Mouse (Mus musculus): ENCODE results near the gene Pfn1. TPM values are rescaled to one million over a fixed set of nuclear protein-coding genes. Genes with fewer than 3 reads are reported as not detected.

Gene Pfn1
- polyA plus RNA-seq, 1 experiment, result 2,636 TPM

DNA sequence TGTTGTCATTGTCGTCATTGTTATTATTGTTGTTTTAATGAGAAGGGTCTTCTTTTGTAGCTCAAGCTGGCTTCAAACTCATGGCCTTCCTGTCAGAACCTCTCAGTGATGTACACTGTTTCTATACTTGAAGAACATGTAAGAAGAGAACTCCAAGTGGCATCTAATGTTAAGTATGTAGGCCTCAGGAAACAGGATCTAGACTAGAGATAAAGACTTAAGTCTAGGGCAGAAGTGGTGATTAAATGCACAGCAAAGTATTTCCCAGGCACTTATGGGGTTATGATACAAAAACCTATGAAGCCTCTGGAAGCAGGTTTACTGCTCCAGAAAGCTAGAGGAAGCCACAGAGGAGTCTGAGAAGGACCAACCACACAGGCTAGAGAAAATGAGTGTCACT, 16.2 kb downstream of the Pfn1 start:
- TF ChIP-seq USF1 (IDR thresholded peaks at IDR 0.05; ENCODE audit: low read depth) (no peak), POLR2A (IDR thresholded peaks at IDR 0.05; ENCODE audit: insufficient read length, low read depth) (no peak), E2F4 (IDR thresholded peaks at IDR 0.05; ENCODE audit: insufficient read depth) (no peak), TCF12 (IDR thresholded peaks at IDR 0.05; ENCODE audit: insufficient read depth, poor library complexity, severe bottlenecking) (no peak), POLR2AphosphoS2 (IDR thresholded peaks at IDR 0.05; ENCODE audit: insufficient read length, low read depth) (no peak), SRF (IDR thresholded peaks at IDR 0.05; ENCODE audit: control insufficient read depth, insufficient read length, low read depth) (no peak), MYOG (IDR thresholded peaks at IDR 0.05; ENCODE audit: control insufficient read depth in 1 of 3, insufficient read depth in 1 of 3, insufficient read length in 2 of 3, low read depth in 2 of 3) (no peak), MAX (IDR thresholded peaks at IDR 0.05; ENCODE audit: low read depth) (no peak), MYOD1 (IDR thresholded peaks at IDR 0.05; ENCODE audit: control insufficient read depth in 1 of 3, insufficient read length in 2 of 3, low read depth in 2 of 3) (no peak)
- Histone ChIP-seq H3K4me3 (no peak overlapping the region), H3K36me3 (ENCODE audit: control insufficient read depth, insufficient read depth) (no peaks in the 10 kb centered on the region), H3ac (ENCODE audit: control insufficient read depth, insufficient read length) (no peak overlapping the region), H3K27me3 (ENCODE audit: control insufficient read depth, insufficient read depth, insufficient read length) (no peaks in the 10 kb centered on the region), H3K4me2 (ENCODE audit: low read depth) (no peak overlapping the region), H3K79me2 (ENCODE audit: control insufficient read depth, insufficient read depth) (no peaks in the 10 kb centered on the region)

DNA sequence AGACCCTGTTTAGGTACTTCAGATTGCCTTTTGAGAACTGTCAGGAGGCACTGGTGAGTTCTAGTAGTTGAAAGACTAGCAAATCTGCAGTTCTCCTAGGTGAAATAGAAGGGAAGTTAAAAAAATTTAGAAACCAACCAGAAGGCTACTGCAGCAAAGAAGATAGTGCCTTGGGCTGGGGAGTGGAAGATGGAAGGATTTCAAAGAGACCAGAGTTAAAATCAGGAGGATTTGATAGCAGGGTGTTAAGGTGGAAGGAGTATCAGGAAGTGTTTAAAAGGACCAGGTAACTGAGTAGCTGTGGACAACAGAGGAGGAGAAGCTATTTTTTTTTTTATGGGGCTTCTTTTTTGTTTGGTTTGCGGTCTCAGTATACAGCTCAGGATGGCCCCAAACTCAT, 16.7 kb downstream of the Pfn1 start:
- H3K36me3 ChIP-seq (ENCODE audit: control insufficient read depth, insufficient read depth), result no peaks in the 10 kb centered on the region
- H3ac ChIP-seq (ENCODE audit: control insufficient read depth, insufficient read length), result no peak overlapping the region
- no peak overlapping the region for H3K4me2 ChIP-seq (ENCODE audit: low read depth)
- H3K79me2 ChIP-seq (ENCODE audit: control insufficient read depth, insufficient read depth), result no peaks in the 10 kb centered on the region
- no peak for TF ChIP-seq POLR2A (IDR thresholded peaks at IDR 0.05; ENCODE audit: insufficient read length, low read depth)
- TF ChIP-seq POLR2AphosphoS2 (IDR thresholded peaks at IDR 0.05; ENCODE audit: insufficient read length, low read depth), result no peak
- TF ChIP-seq REST (IDR thresholded peaks at IDR 0.05; ENCODE audit: insufficient read depth, insufficient read length), result no peak
- TF ChIP-seq USF1 (IDR thresholded peaks at IDR 0.05; ENCODE audit: low read depth), result no peak
- TF ChIP-seq MYOG (IDR thresholded peaks at IDR 0.05; ENCODE audit: control insufficient read depth in 1 of 3, insufficient read depth in 1 of 3, insufficient read length in 2 of 3, low read depth in 2 of 3), result no peak
- TF ChIP-seq TCF3 (IDR thresholded peaks at IDR 0.05; ENCODE audit: insufficient read length, low read depth), result no peak
- TF ChIP-seq E2F4 (IDR thresholded peaks at IDR 0.05; ENCODE audit: insufficient read depth), result no peak
- TF ChIP-seq SRF (IDR thresholded peaks at IDR 0.05; ENCODE audit: control insufficient read depth, insufficient read length, low read depth), result no peak
- TF ChIP-seq MAX (IDR thresholded peaks at IDR 0.05; ENCODE audit: low read depth), result no peak
- TF ChIP-seq TCF12 (IDR thresholded peaks at IDR 0.05; ENCODE audit: insufficient read depth, poor library complexity, severe bottlenecking), result no peak
- no peaks in the 10 kb centered on the region for H3K27me3 ChIP-seq (ENCODE audit: control insufficient read depth, insufficient read depth, insufficient read length)
- no peak overlapping the region for H3K4me3 ChIP-seq

DNA sequence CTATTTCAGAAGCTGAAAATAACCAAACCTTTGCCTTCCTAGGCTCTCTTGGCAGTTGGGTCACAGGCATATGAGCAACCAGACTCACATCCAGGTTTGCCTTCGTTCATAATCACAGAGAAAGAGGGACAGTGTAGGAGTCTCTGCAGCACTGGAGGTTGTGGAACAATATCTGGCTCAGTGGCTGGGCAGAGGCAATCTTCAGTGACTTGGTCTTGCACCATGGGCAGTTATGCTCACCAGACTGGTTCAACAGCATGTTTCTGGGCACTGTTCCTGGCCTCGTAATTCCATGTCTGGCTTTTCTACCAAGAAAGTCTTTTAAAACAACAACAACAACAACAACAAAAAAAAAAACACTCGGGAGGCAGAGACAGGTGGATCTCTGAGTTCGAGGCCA, 18.8 kb downstream of the Pfn1 start:
- no peak overlapping the region for H3K4me3 ChIP-seq
- H3K27me3 ChIP-seq (ENCODE audit: control insufficient read depth, insufficient read depth, insufficient read length), result no peaks in the 10 kb centered on the region
- H3K79me2 ChIP-seq (ENCODE audit: control insufficient read depth, insufficient read depth), result no peaks in the 10 kb centered on the region
- H3K36me3 ChIP-seq (ENCODE audit: control insufficient read depth, insufficient read depth), result no peaks in the 10 kb centered on the region
- no peak overlapping the region for H3ac ChIP-seq (ENCODE audit: control insufficient read depth, insufficient read length)
- no peak for TF ChIP-seq MAX (IDR thresholded peaks at IDR 0.05; ENCODE audit: low read depth)
- no peak for TF ChIP-seq POLR2A (IDR thresholded peaks at IDR 0.05; ENCODE audit: insufficient read length, low read depth)
- TF ChIP-seq CEBPB (IDR thresholded peaks at IDR 0.05; ENCODE audit: insufficient read depth, poor library complexity, severe bottlenecking), result no peak
- no peak for TF ChIP-seq SRF (IDR thresholded peaks at IDR 0.05; ENCODE audit: control insufficient read depth, insufficient read length, low read depth)
- TF ChIP-seq E2F4 (IDR thresholded peaks at IDR 0.05; ENCODE audit: insufficient read depth), result no peak
- TF ChIP-seq MYOD1 (IDR thresholded peaks at IDR 0.05; ENCODE audit: control insufficient read depth in 1 of 3, insufficient read length in 2 of 3, low read depth in 2 of 3), result no peak
- TF ChIP-seq USF1 (IDR thresholded peaks at IDR 0.05; ENCODE audit: low read depth), result no peak
- no peak for TF ChIP-seq TCF3 (IDR thresholded peaks at IDR 0.05; ENCODE audit: insufficient read length, low read depth)
- TF ChIP-seq REST (IDR thresholded peaks at IDR 0.05; ENCODE audit: insufficient read depth, insufficient read length), result no peak
- TF ChIP-seq POLR2AphosphoS2 (IDR thresholded peaks at IDR 0.05; ENCODE audit: insufficient read length, low read depth), result no peak
- TF ChIP-seq MYOG (IDR thresholded peaks at IDR 0.05; ENCODE audit: control insufficient read depth in 1 of 3, insufficient read depth in 1 of 3, insufficient read length in 2 of 3, low read depth in 2 of 3), result no peak
- TF ChIP-seq TCF12 (IDR thresholded peaks at IDR 0.05; ENCODE audit: insufficient read depth, poor library complexity, severe bottlenecking), result no peak
- no peak overlapping the region for H3K4me2 ChIP-seq (ENCODE audit: low read depth)

GRCm38 (mm10) chr11:70630129-70630528, 24.3 kb downstream of the Pfn1 start:
- Histone ChIP-seq H3ac (ENCODE audit: control insufficient read depth, insufficient read length) (no peak overlapping the region), H3K27me3 (ENCODE audit: control insufficient read depth, insufficient read depth, insufficient read length) (no peaks in the 10 kb centered on the region), H3K4me3 (no peak overlapping the region), H3K4me2 (ENCODE audit: low read depth) (no peak overlapping the region), H3K36me3 (ENCODE audit: control insufficient read depth, insufficient read depth) (no peaks in the 10 kb centered on the region), H3K79me2 (ENCODE audit: control insufficient read depth, insufficient read depth) (no peaks in the 10 kb centered on the region)
- no peak for TF ChIP-seq SRF (IDR thresholded peaks at IDR 0.05; ENCODE audit: control insufficient read depth, insufficient read length, low read depth)
- TF ChIP-seq TCF3 (IDR thresholded peaks at IDR 0.05; ENCODE audit: insufficient read length, low read depth), result no peak
- no peak for TF ChIP-seq USF1 (IDR thresholded peaks at IDR 0.05; ENCODE audit: low read depth)
- no peak for TF ChIP-seq MYOG (IDR thresholded peaks at IDR 0.05; ENCODE audit: control insufficient read depth in 1 of 3, insufficient read depth in 1 of 3, insufficient read length in 2 of 3, low read depth in 2 of 3)

DNA sequence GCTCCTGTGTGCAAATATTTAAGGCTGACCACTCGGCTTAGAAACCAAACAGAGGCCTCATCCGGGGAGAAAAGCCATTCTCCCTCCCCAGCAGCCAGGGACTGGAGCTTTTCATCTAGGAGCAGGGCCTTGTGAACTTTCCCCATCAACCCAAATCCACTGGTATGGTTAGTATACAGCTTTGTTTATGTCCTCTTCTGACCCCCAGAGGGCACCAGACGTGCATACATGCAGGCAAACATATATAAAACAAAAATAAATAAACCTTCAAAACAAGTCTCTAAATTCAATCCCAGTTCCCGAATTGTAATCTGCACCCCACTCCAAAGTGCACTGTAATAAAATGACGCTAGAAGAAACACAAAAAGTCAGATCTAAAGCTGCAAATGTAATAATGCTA, 24.9 kb downstream of the Pfn1 start:
- TF ChIP-seq POLR2A (IDR thresholded peaks at IDR 0.05; ENCODE audit: insufficient read length, low read depth) (no peak), TCF3 (IDR thresholded peaks at IDR 0.05; ENCODE audit: insufficient read length, low read depth) (no peak), MAX (IDR thresholded peaks at IDR 0.05; ENCODE audit: low read depth) (no peak), E2F4 (IDR thresholded peaks at IDR 0.05; ENCODE audit: insufficient read depth) (no peak), MYOG (IDR thresholded peaks at IDR 0.05; ENCODE audit: control insufficient read depth in 1 of 3, insufficient read depth in 1 of 3, insufficient read length in 2 of 3, low read depth in 2 of 3) (no peak), TCF12 (IDR thresholded peaks at IDR 0.05; ENCODE audit: insufficient read depth, poor library complexity, severe bottlenecking) (no peak), USF1 (IDR thresholded peaks at IDR 0.05; ENCODE audit: low read depth) (no peak), SRF (IDR thresholded peaks at IDR 0.05; ENCODE audit: control insufficient read depth, insufficient read length, low read depth) (no peak)
- H3K4me3 ChIP-seq, result no peak overlapping the region
- H3K79me2 ChIP-seq (ENCODE audit: control insufficient read depth, insufficient read depth), result no peaks in the 10 kb centered on the region
- no peak overlapping the region for H3K4me2 ChIP-seq (ENCODE audit: low read depth)
- H3K27me3 ChIP-seq (ENCODE audit: control insufficient read depth, insufficient read depth, insufficient read length), result no peaks in the 10 kb centered on the region
- H3ac ChIP-seq (ENCODE audit: control insufficient read depth, insufficient read length), result no peak overlapping the region
- no peaks in the 10 kb centered on the region for H3K36me3 ChIP-seq (ENCODE audit: control insufficient read depth, insufficient read depth)

Measured in myocyte (in vitro differentiated cells).